Mouse (Mus musculus) heart, embryonic 10.5 days (tissue): Measurements from ENCODE around the gene Tacc3. TPM values are rescaled to one million over a fixed set of nuclear protein-coding genes. Genes with fewer than 3 reads are reported as not detected.

Experiments
- DNase-seq: peaks from one replicate; pipeline ENCODE4 v3.0.0-alpha.2; 2017; ENCODE audit warnings: low spot score
- H3K27ac ChIP-seq: fragments of 300-500 bp; sonication (generic); 2 replicates; pipeline ENCODE4 v1.5.1; 2016; ENCODE audit warnings: mild to moderate bottlenecking
- H3K27me3 ChIP-seq: fragments of 300-500 bp; sonication (generic); 2 replicates; pipeline ENCODE4 v1.6.1; 2016; ENCODE audit warnings: mild to moderate bottlenecking; ENCODE audit not compliant: poor library complexity, insufficient read depth, severe bottlenecking
- H3K36me3 ChIP-seq: fragments of 300-500 bp; sonication (generic); 2 replicates; pipeline ENCODE4 v1.6.1; 2016; ENCODE audit warnings: mild to moderate bottlenecking, moderate library complexity
- H3K4me1 ChIP-seq: fragments of 300-500 bp; sonication (generic); 2 replicates; pipeline ENCODE4 v1.6.1; 2016; ENCODE audit warnings: mild to moderate bottlenecking
- H3K4me3 ChIP-seq: fragments of 300-500 bp; sonication (generic); 2 replicates; pipeline ENCODE4 v1.5.1; 2016; ENCODE audit warnings: mild to moderate bottlenecking, moderate library complexity
- H3K9me3 ChIP-seq: fragments of 300-500 bp; sonication (generic); 2 replicates; pipeline ENCODE4 v1.6.1; 2016; ENCODE audit warnings: mild to moderate bottlenecking, moderate library complexity
- WGBS: fragments of 180-500 bp; shearing (Covaris S2); methylation state at CpG from one replicate; pipeline ENCODE4 v1.1.7; 2016; 5-methylcytosine and 5-hydroxymethylcytosine counted together
- polyA plus RNA-seq: library from polyadenylated mRNA; unstranded; fragments of >200 nt; fragmentation: Nextera tagmentation; extraction: Ambion mirVana; gene quantifications from 2 replicates; pipeline ENCODE4 v1.2.1, GENCODE M21; 2016

Gene Tacc3
- polyA plus RNA-seq, 1 experiment from 2014 or later = 235 TPM

DNA sequence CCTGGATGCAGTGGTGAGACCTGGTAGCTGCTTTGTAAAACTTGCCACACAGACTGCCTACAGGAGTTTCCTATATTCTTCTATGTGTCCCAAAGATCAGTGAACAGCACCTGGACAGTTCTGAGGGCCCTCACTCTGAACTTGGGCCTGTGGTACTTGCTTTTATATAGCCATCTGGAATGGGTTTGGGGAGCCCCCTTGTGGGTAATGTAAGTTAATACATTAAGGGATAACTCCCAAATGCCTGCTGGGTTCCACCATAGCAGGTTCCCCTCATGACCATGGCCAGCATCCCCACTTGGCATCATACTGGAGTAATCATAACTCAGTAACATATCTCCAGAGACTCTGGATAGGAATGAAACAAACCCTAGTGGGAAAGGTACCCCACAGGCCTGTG is 10.3 kb downstream of the Tacc3 start:
- Histone ChIP-seq H3K4me1 (no peaks in the 10 kb centered on the region), H3K27ac (no peak overlapping the region), H3K36me3 (peaks cover 93% of the 10 kb centered on the region), H3K27me3 (no peaks in the 10 kb centered on the region), H3K4me3 (no peak overlapping the region), H3K9me3 (no peaks in the 10 kb centered on the region)
- no peak for DNase-seq

GRCm38 (mm10) chr5:33671659-33672058 is 13.7 kb downstream of the Tacc3 start:
- H3K27me3 ChIP-seq = no peaks in the 10 kb centered on the region
- no peaks in the 10 kb centered on the region for H3K9me3 ChIP-seq
- H3K27ac ChIP-seq = 0 out of 2 replicates have a peak overlapping the region, but pooled peaks have one; percentile 24
- H3K4me1 ChIP-seq = peaks cover 8% of the 10 kb centered on the region; the same call in 1 of the 2 replicates
- no peak for DNase-seq
- WGBS = 66% methylated on average over 5 of the region's 5 CpGs
- no peak overlapping the region for H3K4me3 ChIP-seq
- peaks cover 65% of the 10 kb centered on the region for H3K36me3 ChIP-seq

GRCm38 (mm10) chr5:33674439-33674838 is 16.5 kb downstream of the Tacc3 start:
- Histone ChIP-seq H3K36me3 (peaks cover 38% of the 10 kb centered on the region), H3K9me3 (no peaks in the 10 kb centered on the region), H3K27me3 (no peaks in the 10 kb centered on the region), H3K27ac (no peak overlapping the region), H3K4me1 (peaks cover 8% of the 10 kb centered on the region; the same call in 1 of the 2 replicates), H3K4me3 (no peak overlapping the region)
- WGBS = 82% methylated on average over 3 of the region's 3 CpGs
- DNase-seq = no peak

DNA sequence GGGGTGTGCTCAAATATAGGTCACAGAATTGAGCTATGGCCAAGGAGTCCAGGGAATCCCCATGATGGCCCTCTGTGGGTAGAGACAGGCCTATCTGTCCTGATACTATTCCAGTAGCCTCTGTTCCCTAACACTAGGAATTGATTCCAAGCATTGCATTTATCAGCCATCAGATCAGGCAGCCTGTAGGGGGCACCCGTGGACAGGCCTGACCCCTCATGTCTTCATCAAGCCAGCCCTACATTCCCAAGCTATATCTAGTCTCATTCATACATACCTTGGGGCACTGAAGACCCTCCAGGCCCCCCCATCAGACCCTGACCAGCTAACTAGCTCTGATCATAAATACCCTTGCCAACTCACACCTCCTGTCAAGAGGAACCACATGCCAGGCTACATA is 18.0 kb downstream of the Tacc3 start:
- 0% methylated on average over 1 of the region's 1 CpGs for WGBS
- DNase-seq = no peak
- Histone ChIP-seq H3K27me3 (no peaks in the 10 kb centered on the region), H3K4me3 (no peak overlapping the region), H3K9me3 (no peaks in the 10 kb centered on the region), H3K4me1 (peaks cover 8% of the 10 kb centered on the region), H3K27ac (no peak overlapping the region), H3K36me3 (peaks cover 22% of the 10 kb centered on the region)

GRCm38 (mm10) chr5:33678244-33678643 is 20.3 kb downstream of the Tacc3 start:
- 86% methylated on average over 5 of the region's 5 CpGs for WGBS
- Histone ChIP-seq H3K36me3 (peaks cover 1% of the 10 kb centered on the region), H3K27ac (no peak overlapping the region), H3K4me3 (no peak overlapping the region), H3K9me3 (no peaks in the 10 kb centered on the region), H3K27me3 (no peaks in the 10 kb centered on the region), H3K4me1 (peaks cover 17% of the 10 kb centered on the region)
- no peak for DNase-seq

- no peak overlapping the region for H3K4me3 ChIP-seq
- H3K27me3 ChIP-seq = peaks cover 2% of the 10 kb centered on the region; the same call in 1 of the 2 replicates
- H3K9me3 ChIP-seq = no peaks in the 10 kb centered on the region
- no peak for DNase-seq
- 65% methylated on average over 3 of the region's 3 CpGs for WGBS
- peaks cover 14% of the 10 kb centered on the region for H3K4me1 ChIP-seq
- no peaks in the 10 kb centered on the region for H3K36me3 ChIP-seq
- H3K27ac ChIP-seq = no peak overlapping the region; the same call in 1 of the 2 replicates
Measured at GRCm38 (mm10) chr5:33681044-33681443, 23.1 kb downstream of the Tacc3 start.

GRCm38 (mm10) chr5:33681611-33682388 is 23.9 kb downstream of the Tacc3 start:
- H3K4me1 ChIP-seq = peaks cover 19% of the 10 kb centered on the region
- H3K27me3 ChIP-seq = peaks cover 8% of the 10 kb centered on the region; the same call in 1 of the 2 replicates
- WGBS = 68% methylated on average over 15 of the region's 15 CpGs
- H3K4me3 ChIP-seq = no peak overlapping the region
- no peak for DNase-seq
- no peaks in the 10 kb centered on the region for H3K36me3 ChIP-seq
- H3K9me3 ChIP-seq = no peaks in the 10 kb centered on the region
- peak overlapping the region; percentile 30 for H3K27ac ChIP-seq

- 90% methylated on average over 4 of the region's 4 CpGs for WGBS
Measured at GRCm38 (mm10) chr5:33682963-33683362, 25.0 kb downstream of the Tacc3 start.

GRCm38 (mm10) chr5:33683897-33684652 is 26.1 kb downstream of the Tacc3 start:
- Histone ChIP-seq H3K4me3 (no peak overlapping the region), H3K9me3 (no peaks in the 10 kb centered on the region), H3K27ac (0 out of 2 replicates have a peak overlapping the region, but pooled peaks have one; percentile 16), H3K4me1 (peaks cover 31% of the 10 kb centered on the region), H3K27me3 (peaks cover 20% of the 10 kb centered on the region; the same call in 1 of the 2 replicates), H3K36me3 (no peaks in the 10 kb centered on the region)
- no peak for DNase-seq
- WGBS = 45% methylated on average over 7 of the region's 7 CpGs

More at GRCm38 (mm10) chr5:33682963-33683362, 25.0 kb downstream of the Tacc3 start:
- Histone ChIP-seq H3K27me3 (peaks cover 14% of the 10 kb centered on the region; the same call in 1 of the 2 replicates), H3K4me1 (peaks cover 20% of the 10 kb centered on the region), H3K36me3 (no peaks in the 10 kb centered on the region), H3K4me3 (no peak overlapping the region), H3K9me3 (no peaks in the 10 kb centered on the region), H3K27ac (no peak overlapping the region)
- DNase-seq = no peak

DNA sequence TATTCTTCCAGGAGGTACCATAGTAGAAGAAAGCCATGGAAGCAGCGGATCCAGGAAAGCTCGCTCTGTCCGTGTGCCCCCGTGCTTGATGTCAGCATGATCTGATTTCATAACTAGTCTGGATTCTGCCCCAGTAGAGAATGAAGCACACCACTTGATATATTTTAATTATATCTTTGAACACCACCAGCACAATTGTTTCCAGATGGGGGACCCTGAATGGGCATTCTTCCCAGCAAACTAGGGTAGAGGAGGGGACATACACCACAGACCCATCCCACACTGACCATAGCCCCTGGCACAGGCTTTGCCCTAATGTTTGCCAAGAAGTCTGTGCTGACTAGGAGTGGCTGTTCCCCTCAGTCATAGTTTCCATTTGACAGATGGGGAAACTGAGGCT is 27.0 kb downstream of the Tacc3 start:
- no peaks in the 10 kb centered on the region for H3K9me3 ChIP-seq
- H3K36me3 ChIP-seq = no peaks in the 10 kb centered on the region
- no peak overlapping the region for H3K4me3 ChIP-seq
- DNase-seq = no peak
- H3K27ac ChIP-seq = no peak overlapping the region
- 94% methylated on average over 4 of the region's 4 CpGs for WGBS
- H3K27me3 ChIP-seq = peaks cover 26% of the 10 kb centered on the region; the same call in 1 of the 2 replicates
- H3K4me1 ChIP-seq = peaks cover 40% of the 10 kb centered on the region

DNA sequence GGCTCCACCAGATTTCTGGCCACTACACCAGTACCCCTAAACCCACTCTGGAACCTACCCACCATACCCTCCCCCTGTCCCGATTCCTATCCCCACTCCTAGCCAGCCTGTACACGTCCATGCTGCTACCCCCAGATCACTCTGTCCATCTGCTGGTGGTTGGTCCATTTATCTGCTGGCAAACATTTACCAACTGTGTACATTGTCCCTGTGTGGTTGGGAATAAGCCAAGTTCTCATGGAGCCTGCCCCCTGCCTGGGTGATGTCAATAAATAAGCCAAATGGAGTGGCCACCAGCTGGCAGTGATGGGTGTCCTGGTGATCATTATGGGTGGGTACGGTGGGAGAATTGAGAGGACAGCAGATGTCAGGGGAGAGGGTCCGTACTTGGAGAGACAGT is 29.2 kb downstream of the Tacc3 start:
- H3K36me3 ChIP-seq = no peaks in the 10 kb centered on the region
- H3K9me3 ChIP-seq = no peaks in the 10 kb centered on the region
- 83% methylated on average over 4 of the region's 4 CpGs for WGBS
- peaks cover 32% of the 10 kb centered on the region; the same call in 1 of the 2 replicates for H3K27me3 ChIP-seq
- no peak overlapping the region for H3K27ac ChIP-seq
- peaks cover 41% of the 10 kb centered on the region for H3K4me1 ChIP-seq
- H3K4me3 ChIP-seq = no peak overlapping the region
- no peak for DNase-seq

GRCm38 (mm10) chr5:33688278-33689220 is 30.6 kb downstream of the Tacc3 start:
- no peaks in the 10 kb centered on the region for H3K36me3 ChIP-seq
- DNase-seq = no peak
- WGBS = 47% methylated on average over 14 of the region's 14 CpGs
- H3K9me3 ChIP-seq = no peaks in the 10 kb centered on the region
- no peak overlapping the region for H3K4me3 ChIP-seq
- peaks cover 42% of the 10 kb centered on the region; the same call in 1 of the 2 replicates for H3K27me3 ChIP-seq
- H3K4me1 ChIP-seq = peaks cover 52% of the 10 kb centered on the region
- peak overlapping the region; percentile 75 for H3K27ac ChIP-seq
